15 mouse cellular contexts compared by ENCODE assay signal in genomic region chr16:85393430-85393948, GRCm38 (mm10).
A peak's percentile ranks its signal among the peaks of the same experiment; 100 is the strongest.
DNase-seq lines count a peak whose midpoint lies in the region; ATAC-seq and TF ChIP-seq lines count a peak whose summit lies in the region.
"Had no signal": no experiment of that assay in that cellular context is flagged by ENCODE, and none has a peak within 500 bp of the region (broad histone marks: within the 10 kb centered on the region; RNA-seq: fewer than 3 reads in every experiment).

No protein-coding gene starts in this region.

- DNase-seq in kidney, postnatal 0 days (ENCODE audit: low spot score), result peak; percentile 19
- DNase-seq in R1 (ENCODE audit: low read depth, low spot score), result peak; percentile 5
- DNase-seq in embryo, embryonic 9.5 days (ENCODE audit: extremely low spot score), result peak; percentile 32
- peak; percentile 4 for DNase-seq in heart, postnatal 25 days (ENCODE audit: low spot score)
- no peak for DNase-seq in spleen, postnatal 14 days (ENCODE audit: low spot score in 2 of 2)
- no peak for DNase-seq in cerebellum, adult 11-12 months
- DNase-seq: cerebellum, postnatal 36 days; right cerebral cortex, postnatal 25 days; thymus, adult 2 months had no signal

- TF ChIP-seq CTCF in kidney, postnatal 0 days (IDR thresholded peaks at IDR 0.05; ENCODE audit: low read depth), result no peak

- H3K4me2 ChIP-seq in kidney, postnatal 0 days (ENCODE audit: low read length), result no peak overlapping the region
- H3K4me2 ChIP-seq in kidney, embryonic 15.5 days, result no peak overlapping the region
- H3K4me2 ChIP-seq: limb, embryonic 15.5 days had no signal

- 25% methylated on average over 4 of the region's 4 CpGs for WGBS in kidney, postnatal 0 days
- 26% methylated on average over 4 of the region's 4 CpGs for WGBS in kidney, embryonic 15.5 days

- no peaks in the 10 kb centered on the region for H3K27me3 ChIP-seq in kidney, postnatal 0 days (ENCODE audit: insufficient read depth, low read length)
- no peaks in the 10 kb centered on the region for H3K27me3 ChIP-seq in kidney, embryonic 15.5 days
- H3K27me3 ChIP-seq: CH12.LX; limb, embryonic 15.5 days; megakaryocyte, embryonic 14.5 days had no signal

- H3K4me1 ChIP-seq in kidney, postnatal 0 days (replicated peaks; ENCODE audit: insufficient read depth, low read length), result 0 out of 2 replicates have a peak, but pooled peaks cover 4% of the 10 kb centered on the region
- H3K4me1 ChIP-seq in kidney, embryonic 15.5 days, result no peaks in the 10 kb centered on the region
- H3K4me1 ChIP-seq: limb, embryonic 15.5 days; megakaryocyte, embryonic 14.5 days had no signal

- no peaks in the 10 kb centered on the region for H3K9me3 ChIP-seq in kidney, postnatal 0 days (replicated peaks; ENCODE audit: low read length)
- H3K9me3 ChIP-seq in kidney, embryonic 15.5 days (replicated peaks), result no peaks in the 10 kb centered on the region
- H3K9me3 ChIP-seq: limb, embryonic 15.5 days had no signal

- no peaks in the 10 kb centered on the region for H3K36me3 ChIP-seq in kidney, postnatal 0 days (ENCODE audit: insufficient read depth, low read length)
- no peaks in the 10 kb centered on the region for H3K36me3 ChIP-seq in kidney, embryonic 15.5 days
- H3K36me3 ChIP-seq: limb, embryonic 15.5 days had no signal

- no peak overlapping the region for H3K4me3 ChIP-seq in kidney, postnatal 0 days (replicated peaks; ENCODE audit: low read depth, low read length)
- no peak overlapping the region for H3K4me3 ChIP-seq in kidney, embryonic 15.5 days (replicated peaks)
- H3K4me3 ChIP-seq: limb, embryonic 15.5 days; megakaryocyte, embryonic 14.5 days had no signal

- ATAC-seq in kidney, postnatal 0 days (replicated peaks; ENCODE audit: low FRiP score, low read depth), result 0 out of 2 replicates have a peak, but pooled peaks have one; percentile 61
- no peak for ATAC-seq in kidney, embryonic 15.5 days (replicated peaks; ENCODE audit: low FRiP score)
- ATAC-seq in erythroblast, adult 5-6 weeks (replicated peaks; ENCODE audit: low FRiP score, poor library complexity, severe bottlenecking), result no peak
- ATAC-seq: forebrain, embryonic 16.5 days had no signal

- no peak overlapping the region for H3K27ac ChIP-seq in kidney, postnatal 0 days
- H3K27ac ChIP-seq in kidney, embryonic 15.5 days, result no peak overlapping the region
- H3K27ac ChIP-seq: limb, embryonic 15.5 days had no signal

- no peak overlapping the region for H3K9ac ChIP-seq in kidney, postnatal 0 days (ENCODE audit: low read depth, low read length)
- H3K9ac ChIP-seq in kidney, embryonic 15.5 days, result no peak overlapping the region
- H3K9ac ChIP-seq: limb, embryonic 15.5 days had no signal

- intact Hi-C loops in heart, postnatal 25 days (cut with DNase I), result loop anchor here (10.0 kb wide), 1 partner anchor 199 kb away; no protein-coding TSS in a partner anchor

Comparison
In these comparisons a context has a peak if more than half of its experiments do, and no peak if none do; other contexts are left out.
1. DNase-seq: peak in kidney, postnatal 0 days (single experiment), R1 (single experiment), embryo, embryonic 9.5 days (single experiment) and heart, postnatal 25 days (single experiment); none in spleen, postnatal 14 days (0 of 2) and cerebellum, adult 11-12 months (single experiment).